Mouse (Mus musculus) limb, embryonic 10.5 days (tissue): ENCODE measurements around the gene Ap1s3. TPM values are rescaled to one million over a fixed set of nuclear protein-coding genes. Genes with fewer than 3 reads are reported as not detected.
"Not testable (repeated sequence)": the region's sequence is repeated elsewhere in the genome, so short reads cannot be mapped to it uniquely, and the experiment has no call there.

ENCODE experiments used
- DNase-seq: peaks from one replicate; pipeline ENCODE4 v3.0.0-alpha.2; 2017; ENCODE audit warnings: low spot score
- H3K27ac ChIP-seq: fragments of 300-500 bp; sonication (generic); 2 replicates; pipeline ENCODE4 v1.5.1; 2016; ENCODE audit warnings: mild to moderate bottlenecking
- H3K27me3 ChIP-seq: fragments of 300-500 bp; sonication (generic); 2 replicates; pipeline ENCODE4 v1.6.1; 2016; ENCODE audit warnings: low read depth, mild to moderate bottlenecking; ENCODE audit not compliant: poor library complexity, severe bottlenecking
- H3K36me3 ChIP-seq: fragments of 300-500 bp; sonication (generic); 2 replicates; pipeline ENCODE4 v1.6.1; 2016; ENCODE audit warnings: mild to moderate bottlenecking, moderate library complexity
- H3K4me1 ChIP-seq: fragments of 300-500 bp; sonication (generic); 2 replicates; pipeline ENCODE4 v1.6.1; 2016
- H3K4me3 ChIP-seq: fragments of 300-500 bp; sonication (generic); 2 replicates; pipeline ENCODE4 v1.5.1; 2016; ENCODE audit warnings: mild to moderate bottlenecking, moderate library complexity
- H3K9me3 ChIP-seq: fragments of 300-500 bp; sonication (generic); replicated peaks from 2 replicates; pipeline ENCODE4 v1.6.1; 2016; ENCODE audit warnings: mild to moderate bottlenecking
- WGBS: fragments of 180-500 bp; shearing (Covaris S2); methylation state at CpG from one replicate; pipeline ENCODE4 v1.1.7; 2016; 5-methylcytosine and 5-hydroxymethylcytosine counted together
- polyA plus RNA-seq: library from polyadenylated mRNA; unstranded; fragments of >200 nt; fragmentation: Nextera tagmentation; extraction: Ambion mirVana; gene quantifications from 2 replicates; pipeline ENCODE4 v1.2.1, GENCODE M21; 2016

The Ap1s3 gene
- polyA plus RNA-seq, 1 experiment from 2014 or later: 0.99 TPM

- not testable (repeated sequence) for H3K4me3 ChIP-seq, H3K36me3 ChIP-seq, H3K27me3 ChIP-seq, DNase-seq, H3K27ac ChIP-seq, H3K4me1 ChIP-seq, H3K9me3 ChIP-seq
- 98% methylated on average over 5 of the region's 5 CpGs for WGBS
Measured at GRCm38 (mm10) chr1:79611271-79611670, 60.5 kb downstream of the Ap1s3 start.

GRCm38 (mm10) chr1:79608856-79609255, 62.9 kb downstream of the Ap1s3 start:
- 92% methylated on average over 5 of the region's 5 CpGs for WGBS
- not testable (repeated sequence) for H3K9me3 ChIP-seq, DNase-seq

GRCm38 (mm10) chr1:79602500-79602899, 69.3 kb downstream of the Ap1s3 start:
- H3K36me3 ChIP-seq: no peaks in the 10 kb centered on the region
- no peak overlapping the region for H3K27ac ChIP-seq
- no peak for DNase-seq
- peaks cover 7% of the 10 kb centered on the region for H3K4me1 ChIP-seq
- WGBS: 49% methylated on average over 2 of the region's 2 CpGs
- no peaks in the 10 kb centered on the region for H3K27me3 ChIP-seq
- no peak overlapping the region for H3K4me3 ChIP-seq
- H3K9me3 ChIP-seq: no peaks in the 10 kb centered on the region

More at GRCm38 (mm10) chr1:79608856-79609255, 62.9 kb downstream of the Ap1s3 start:
- H3K36me3 ChIP-seq, H3K4me3 ChIP-seq, H3K4me1 ChIP-seq, H3K27me3 ChIP-seq, H3K27ac ChIP-seq: not testable (repeated sequence)

- Histone ChIP-seq H3K9me3 (no peaks in the 10 kb centered on the region), H3K4me3 (no peak overlapping the region), H3K27me3 (no peaks in the 10 kb centered on the region), H3K36me3 (no peaks in the 10 kb centered on the region), H3K27ac (no peak overlapping the region), H3K4me1 (peaks cover 7% of the 10 kb centered on the region)
- DNase-seq: no peak
- WGBS: 68% methylated on average over 5 of the region's 5 CpGs
Measured at GRCm38 (mm10) chr1:79598385-79599178, 73.2 kb downstream of the Ap1s3 start.

GRCm38 (mm10) chr1:79592721-79593277, 79.0 kb downstream of the Ap1s3 start:
- 89% methylated on average over 4 of the region's 4 CpGs for WGBS
- no peaks in the 10 kb centered on the region for H3K27me3 ChIP-seq
- no peaks in the 10 kb centered on the region for H3K36me3 ChIP-seq
- no peak overlapping the region for H3K4me3 ChIP-seq
- DNase-seq: no peak
- H3K27ac ChIP-seq: no peak overlapping the region
- no peaks in the 10 kb centered on the region for H3K9me3 ChIP-seq
- H3K4me1 ChIP-seq: no peaks in the 10 kb centered on the region

- no peak overlapping the region for H3K27ac ChIP-seq
- no peaks in the 10 kb centered on the region for H3K9me3 ChIP-seq
- H3K4me1 ChIP-seq: no peaks in the 10 kb centered on the region
- DNase-seq: no peak
- WGBS: 100% methylated on average over 1 of the region's 1 CpGs
- no peaks in the 10 kb centered on the region for H3K27me3 ChIP-seq
- H3K4me3 ChIP-seq: no peak overlapping the region
- H3K36me3 ChIP-seq: no peaks in the 10 kb centered on the region
Measured at GRCm38 (mm10) chr1:79591091-79591490, 80.7 kb downstream of the Ap1s3 start.

- no peak overlapping the region for H3K4me3 ChIP-seq
- DNase-seq: no peak
- no peak overlapping the region for H3K27ac ChIP-seq
- no peaks in the 10 kb centered on the region for H3K4me1 ChIP-seq
- no peaks in the 10 kb centered on the region for H3K9me3 ChIP-seq
- H3K27me3 ChIP-seq: no peaks in the 10 kb centered on the region
- 92% methylated on average over 4 of the region's 4 CpGs for WGBS
- H3K36me3 ChIP-seq: no peaks in the 10 kb centered on the region
Measured at GRCm38 (mm10) chr1:79589971-79590763, 81.6 kb downstream of the Ap1s3 start.

GRCm38 (mm10) chr1:79589424-79589823, 82.3 kb downstream of the Ap1s3 start:
- WGBS: 64% methylated on average over 6 of the region's 6 CpGs
- no peak overlapping the region for H3K27ac ChIP-seq

GRCm38 (mm10) chr1:79581136-79581679, 90.6 kb downstream of the Ap1s3 start:
- no peaks in the 10 kb centered on the region for H3K4me1 ChIP-seq
- H3K27me3 ChIP-seq: peaks cover 11% of the 10 kb centered on the region; the same call in 1 of the 2 replicates
- WGBS: 11% methylated on average over 15 of the region's 15 CpGs
- no peak for DNase-seq
- H3K9me3 ChIP-seq: no peaks in the 10 kb centered on the region
- no peaks in the 10 kb centered on the region for H3K36me3 ChIP-seq
- peak overlapping the region; percentile 36 for H3K4me3 ChIP-seq
- H3K27ac ChIP-seq: no peak overlapping the region

More at GRCm38 (mm10) chr1:79589424-79589823, 82.3 kb downstream of the Ap1s3 start:
- Histone ChIP-seq H3K27me3 (no peaks in the 10 kb centered on the region), H3K4me1 (no peaks in the 10 kb centered on the region), H3K36me3 (no peaks in the 10 kb centered on the region), H3K4me3 (no peak overlapping the region), H3K9me3 (no peaks in the 10 kb centered on the region)
- no peak for DNase-seq

GRCm38 (mm10) chr1:79577357-79577756, 94.4 kb downstream of the Ap1s3 start:
- no peaks in the 10 kb centered on the region for H3K9me3 ChIP-seq
- H3K4me1 ChIP-seq: no peaks in the 10 kb centered on the region
- no peaks in the 10 kb centered on the region for H3K36me3 ChIP-seq
- no peak overlapping the region for H3K4me3 ChIP-seq
- 91% methylated on average over 3 of the region's 3 CpGs for WGBS
- H3K27ac ChIP-seq: no peak overlapping the region
- peaks cover 11% of the 10 kb centered on the region; the same call in 1 of the 2 replicates for H3K27me3 ChIP-seq
- no peak for DNase-seq

GRCm38 (mm10) chr1:79571912-79572311, 99.9 kb downstream of the Ap1s3 start:
- DNase-seq: no peak
- Histone ChIP-seq H3K4me3 (no peak overlapping the region), H3K27ac (no peak overlapping the region), H3K9me3 (no peaks in the 10 kb centered on the region), H3K27me3 (no peaks in the 10 kb centered on the region), H3K36me3 (no peaks in the 10 kb centered on the region), H3K4me1 (no peaks in the 10 kb centered on the region)
- WGBS: 92% methylated on average over 4 of the region's 4 CpGs

- H3K4me1 ChIP-seq: no peaks in the 10 kb centered on the region
- H3K36me3 ChIP-seq: no peaks in the 10 kb centered on the region
- no peaks in the 10 kb centered on the region for H3K9me3 ChIP-seq
- DNase-seq: no peak
- 79% methylated on average over 6 of the region's 6 CpGs for WGBS
- no peak overlapping the region for H3K27ac ChIP-seq
- no peak overlapping the region for H3K4me3 ChIP-seq
- no peaks in the 10 kb centered on the region for H3K27me3 ChIP-seq
Measured at GRCm38 (mm10) chr1:79571126-79571525, 100.6 kb downstream of the Ap1s3 start.

- WGBS: 70% methylated on average over 5 of the region's 5 CpGs
- DNase-seq: no peak
- Histone ChIP-seq H3K4me1 (no peaks in the 10 kb centered on the region), H3K27me3 (no peaks in the 10 kb centered on the region), H3K27ac (no peak overlapping the region), H3K4me3 (no peak overlapping the region), H3K9me3 (no peaks in the 10 kb centered on the region), H3K36me3 (no peaks in the 10 kb centered on the region)
Measured at GRCm38 (mm10) chr1:79561186-79561585, 110.6 kb downstream of the Ap1s3 start.
